Mouse (Mus musculus): ENCODE measurements around the gene Prrt4. TPM values are rescaled to one million over a fixed set of nuclear protein-coding genes. Genes with fewer than 3 reads are reported as not detected.

The Prrt4 gene
- polyA plus RNA-seq, 1 experiment from 2014 or later, result 1.5 TPM

DNA sequence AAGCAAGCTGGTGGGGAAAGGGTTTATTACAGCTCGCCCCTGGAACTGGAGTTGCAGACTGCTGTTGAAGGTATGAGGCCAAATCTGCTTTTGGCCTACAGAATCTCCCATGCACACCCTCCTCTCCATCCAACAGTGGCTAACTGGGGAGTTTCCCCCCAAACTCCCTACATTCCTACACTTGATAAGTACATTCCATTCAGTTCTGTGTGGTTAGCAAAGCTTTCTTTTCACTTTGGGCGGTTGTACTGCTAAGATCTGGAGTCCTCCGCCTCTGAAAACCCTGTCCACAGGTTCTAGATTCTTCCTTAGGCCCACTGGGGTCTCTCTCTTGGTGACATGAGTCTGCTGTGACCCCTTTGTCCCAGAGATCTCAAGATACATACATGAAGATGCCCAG is 34.4 kb downstream of the Prrt4 start:
- no peak overlapping the region for H3K9ac ChIP-seq
- no peaks in the 10 kb centered on the region for H3K4me1 ChIP-seq
- no peak overlapping the region for H3K27ac ChIP-seq
- ATAC-seq (ENCODE audit: insufficient number of reproducible peaks, insufficient read depth, low FRiP score, low TSS enrichment), result no peak
- no peaks in the 10 kb centered on the region for H3K9me3 ChIP-seq
- no peaks in the 10 kb centered on the region for H3K27me3 ChIP-seq
- peaks cover 31% of the 10 kb centered on the region for H3K36me3 ChIP-seq
- H3K4me2 ChIP-seq (replicated peaks), result no peak overlapping the region
- H3K4me3 ChIP-seq, result no peak overlapping the region
- 84% methylated on average over 3 of the region's 3 CpGs for WGBS

DNA sequence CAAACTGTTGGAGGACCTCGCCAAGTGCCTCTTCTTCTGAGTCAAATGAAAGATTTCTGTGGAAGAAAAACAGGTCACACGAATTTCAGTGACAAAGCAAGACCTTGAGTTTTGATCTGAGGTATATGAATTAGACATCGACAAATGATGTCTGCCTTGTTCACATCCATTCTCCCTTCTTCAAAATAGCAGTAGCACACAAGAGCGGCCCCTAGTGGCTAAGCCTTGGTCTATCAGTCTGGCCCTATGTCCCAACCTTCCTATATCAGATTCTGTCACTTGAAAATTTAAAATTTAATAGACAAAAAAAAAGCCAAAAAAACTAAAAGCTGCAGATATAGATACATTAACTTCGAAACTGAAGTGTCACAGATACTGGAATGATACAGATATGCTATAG is 35.8 kb downstream of the Prrt4 start:
- 40% methylated on average over 5 of the region's 5 CpGs for WGBS
- Histone ChIP-seq H3K9ac (no peak overlapping the region), H3K4me1 (no peaks in the 10 kb centered on the region), H3K27me3 (no peaks in the 10 kb centered on the region), H3K27ac (no peak overlapping the region), H3K36me3 (peaks cover 23% of the 10 kb centered on the region), H3K4me3 (no peak overlapping the region), H3K4me2 (replicated peaks) (no peak overlapping the region), H3K9me3 (no peaks in the 10 kb centered on the region)
- ATAC-seq (ENCODE audit: insufficient number of reproducible peaks, insufficient read depth, low FRiP score, low TSS enrichment), result no peak

DNA sequence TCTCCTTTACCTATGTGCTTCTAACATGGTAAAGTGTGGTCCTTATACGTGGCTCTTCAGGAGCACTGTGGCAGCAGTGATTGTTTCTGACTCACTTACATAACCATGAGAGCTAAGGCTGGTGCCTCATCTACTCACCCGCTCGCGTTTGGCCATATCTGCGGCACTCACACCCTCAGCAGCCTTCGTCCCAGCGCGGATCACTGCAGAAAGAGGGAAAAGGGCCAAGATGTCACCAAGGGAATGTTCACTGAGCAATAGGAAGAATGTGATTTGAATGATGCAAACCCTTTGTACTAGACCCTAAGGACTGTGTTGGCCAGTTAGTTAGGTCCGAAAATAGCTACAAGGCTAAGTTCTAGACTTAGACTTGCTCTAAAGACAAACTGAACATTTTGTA is 41.9 kb downstream of the Prrt4 start:
- Histone ChIP-seq H3K9ac (no peak overlapping the region), H3K9me3 (no peaks in the 10 kb centered on the region), H3K4me3 (no peak overlapping the region), H3K4me1 (no peaks in the 10 kb centered on the region), H3K27me3 (no peaks in the 10 kb centered on the region), H3K27ac (no peak overlapping the region), H3K4me2 (replicated peaks) (no peak overlapping the region), H3K36me3 (peaks cover 66% of the 10 kb centered on the region)
- no peak for ATAC-seq (ENCODE audit: insufficient number of reproducible peaks, insufficient read depth, low FRiP score, low TSS enrichment)
- WGBS, result 95% methylated on average over 9 of the region's 9 CpGs

DNA sequence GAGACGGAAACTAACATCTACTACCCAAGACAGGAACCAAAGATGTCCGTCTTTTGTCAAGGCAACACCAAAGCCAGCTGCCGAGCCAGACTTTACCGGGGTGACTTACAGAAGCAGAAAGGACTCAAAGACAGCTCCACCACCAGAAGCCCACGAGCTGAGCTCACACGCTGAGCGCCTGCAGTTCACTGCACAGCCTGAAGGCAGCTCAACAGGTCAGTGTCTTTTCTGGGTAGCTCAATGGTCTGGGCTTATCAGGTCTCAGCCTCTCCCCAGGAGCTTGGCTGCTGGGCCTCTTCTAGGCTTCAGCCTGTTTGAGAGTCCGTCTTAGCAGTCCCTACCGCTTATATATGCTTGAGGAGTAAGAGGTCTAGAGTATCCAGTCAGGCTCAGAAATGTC is 46.3 kb downstream of the Prrt4 start:
- H3K9ac ChIP-seq, result no peak overlapping the region
- WGBS, result 87% methylated on average over 9 of the region's 9 CpGs
- H3K9me3 ChIP-seq, result no peaks in the 10 kb centered on the region

DNA sequence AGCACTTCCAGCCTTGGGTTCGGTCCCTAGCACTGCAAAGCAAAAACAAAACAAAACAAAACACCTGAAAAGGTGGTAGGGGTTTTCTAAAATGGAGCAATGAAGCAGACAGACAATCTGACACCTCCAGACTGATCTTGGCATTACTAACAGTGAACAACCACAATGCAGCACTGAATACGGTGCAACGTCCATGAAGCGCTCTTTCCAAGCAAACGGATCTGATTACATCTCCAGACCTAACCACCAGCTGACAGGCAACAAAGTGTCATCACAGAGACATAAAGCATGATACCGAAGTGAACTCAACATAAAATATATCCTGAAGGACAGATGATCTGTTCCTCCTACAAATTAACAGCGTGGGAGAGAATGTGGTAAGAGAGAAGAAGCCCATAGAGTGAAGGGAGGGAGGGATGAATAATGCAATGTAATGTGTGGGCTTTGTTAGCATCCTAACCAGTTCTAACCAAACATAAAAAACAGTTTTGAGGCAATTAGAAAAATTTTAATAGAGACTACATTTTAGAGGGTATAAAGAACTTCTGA is 52.4 kb downstream of the Prrt4 start:
- Histone ChIP-seq H3K27me3 (no peaks in the 10 kb centered on the region), H3K9me3 (no peaks in the 10 kb centered on the region), H3K27ac (no peak overlapping the region), H3K4me1 (no peaks in the 10 kb centered on the region), H3K4me2 (replicated peaks) (no peak overlapping the region), H3K9ac (no peak overlapping the region), H3K36me3 (peaks cover 62% of the 10 kb centered on the region), H3K4me3 (no peak overlapping the region)
- 90% methylated on average over 7 of the region's 7 CpGs for WGBS
- ATAC-seq (ENCODE audit: insufficient number of reproducible peaks, insufficient read depth, low FRiP score, low TSS enrichment), result no peak

More for the DNA sequence above, 46.3 kb downstream of the Prrt4 start:
- no peak overlapping the region for H3K27ac ChIP-seq
- ATAC-seq (ENCODE audit: insufficient number of reproducible peaks, insufficient read depth, low FRiP score, low TSS enrichment), result no peak
- no peak overlapping the region for H3K4me2 ChIP-seq (replicated peaks)
- no peaks in the 10 kb centered on the region for H3K4me1 ChIP-seq
- H3K4me3 ChIP-seq, result no peak overlapping the region
- H3K27me3 ChIP-seq, result no peaks in the 10 kb centered on the region
- peaks cover 78% of the 10 kb centered on the region for H3K36me3 ChIP-seq

DNA sequence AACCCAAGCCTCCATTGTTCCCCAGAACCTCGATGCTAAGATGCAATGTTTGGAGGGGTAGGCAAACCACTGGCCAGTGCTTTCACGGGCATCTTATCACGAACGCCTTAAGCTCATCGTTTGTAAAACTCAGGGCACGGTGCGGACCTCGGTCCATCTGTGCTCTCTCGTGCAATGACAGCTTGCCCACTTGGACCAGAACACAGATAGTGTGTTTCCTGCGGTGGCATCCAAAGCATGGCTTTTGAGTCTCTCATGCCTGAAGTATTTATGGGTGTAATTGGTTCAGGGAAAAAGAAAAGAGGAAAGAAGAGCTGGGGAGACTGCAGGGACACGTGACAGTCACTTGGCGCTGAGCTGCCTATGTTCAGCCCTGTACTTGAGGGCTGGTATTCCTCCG is 59.4 kb downstream of the Prrt4 start:
- no peaks in the 10 kb centered on the region for H3K4me1 ChIP-seq
- H3K4me2 ChIP-seq (replicated peaks), result no peak overlapping the region
- no peak overlapping the region for H3K27ac ChIP-seq
- ATAC-seq (ENCODE audit: insufficient number of reproducible peaks, insufficient read depth, low FRiP score, low TSS enrichment), result no peak
- 91% methylated on average over 13 of the region's 13 CpGs for WGBS
- 0 out of 2 replicates have a peak, but pooled peaks cover 12% of the 10 kb centered on the region for H3K36me3 ChIP-seq
- H3K9me3 ChIP-seq, result no peaks in the 10 kb centered on the region
- no peaks in the 10 kb centered on the region for H3K27me3 ChIP-seq
- H3K9ac ChIP-seq, result no peak overlapping the region
- no peak overlapping the region for H3K4me3 ChIP-seq

Small RNA genes lying within 50 kb of the gene (microRNA-seq; reads per million reads assigned to microRNA genes)
- not detected for gene Gm24303

Other genes starting within 250 kb of the Prrt4 start
- not detected in 2 replicates for gene Lep, start 119.4 kb downstream of the Prrt4 start, polyA plus RNA-seq (2016; fragmentation: Nextera tagmentation; extraction: Ambion mirVana)
- gene Rbm28, start 14.6 kb downstream of the Prrt4 start, polyA plus RNA-seq (2016; fragmentation: Nextera tagmentation; extraction: Ambion mirVana), result 54.9 and 57.4 TPM in 2 replicates
- 34.6 and 38.1 TPM in 2 replicates for gene Impdh1, start 36.8 kb upstream of the Prrt4 start, polyA plus RNA-seq (2016; fragmentation: Nextera tagmentation; extraction: Ambion mirVana)
- 36.6 and 40.4 TPM in 2 replicates for gene Hilpda, start 92.9 kb upstream of the Prrt4 start, polyA plus RNA-seq (2016; fragmentation: Nextera tagmentation; extraction: Ambion mirVana)
- gene Fam71f2, start 100.0 kb upstream of the Prrt4 start, polyA plus RNA-seq (2016; fragmentation: Nextera tagmentation; extraction: Ambion mirVana), result 0.27 and 0.39 TPM in 2 replicates
- gene Fam71f1, start 139.6 kb upstream of the Prrt4 start, polyA plus RNA-seq (2016; fragmentation: Nextera tagmentation; extraction: Ambion mirVana), result 0.17 and 0.31 TPM in 2 replicates
- 314 and 332 TPM in 2 replicates for gene Calu, start 168.5 kb upstream of the Prrt4 start, polyA plus RNA-seq (2016; fragmentation: Nextera tagmentation; extraction: Ambion mirVana)
- gene Opn1sw, start 208.9 kb upstream of the Prrt4 start, polyA plus RNA-seq (2016; fragmentation: Nextera tagmentation; extraction: Ambion mirVana), result 0.61 and 0.90 TPM in 2 replicates
- gene Ccdc136, start 216.7 kb upstream of the Prrt4 start, polyA plus RNA-seq (2016; fragmentation: Nextera tagmentation; extraction: Ambion mirVana), result 26.6 and 26.9 TPM in 2 replicates

Measured in embryonic facial prominence, embryonic 12.5 days (tissue).